17 mouse cellular contexts compared by ENCODE assay signal in the genomic region with DNA sequence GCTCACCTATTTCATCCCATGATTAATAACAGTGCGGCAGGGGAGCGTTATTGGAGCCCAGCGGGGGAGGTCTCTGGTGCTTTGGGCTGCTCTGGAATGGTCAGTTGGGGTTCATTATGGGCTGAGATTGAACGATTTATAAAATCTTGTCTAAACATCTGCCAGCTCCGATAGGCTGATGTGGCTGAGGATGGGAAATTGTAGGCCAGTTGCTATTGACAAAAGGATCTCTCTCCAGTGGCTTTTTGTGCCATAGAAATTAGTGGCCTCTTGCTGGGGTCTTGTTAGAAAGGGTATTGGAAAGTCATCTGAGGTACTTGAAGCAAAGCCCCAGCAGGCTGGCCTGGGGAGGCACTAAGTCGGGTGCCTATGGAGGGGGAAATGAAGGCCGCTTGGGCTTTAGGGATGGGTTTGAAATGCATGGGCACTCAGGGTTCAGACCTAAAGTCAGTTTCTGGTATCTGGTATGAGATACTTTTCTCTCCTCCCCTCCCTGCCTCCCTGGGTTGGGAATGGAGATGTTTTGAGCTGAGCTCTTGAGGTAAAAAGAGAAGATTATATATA. TPM values are rescaled to one million over a fixed set of nuclear protein-coding genes. Genes with fewer than 3 reads are reported as not detected.
DNase-seq lines count a peak whose midpoint lies in the region; ATAC-seq and TF ChIP-seq lines count a peak whose summit lies in the region.
"Had no signal": no experiment of that assay in that cellular context is flagged by ENCODE, and none has a peak within 500 bp of the region (broad histone marks: within the 10 kb centered on the region; RNA-seq: fewer than 3 reads in every experiment).

No protein-coding gene starts in this region.

- ATAC-seq in lung, embryonic 14.5 days (ENCODE audit: insufficient read depth): no peak
- no peak for ATAC-seq in hindbrain, embryonic 16.5 days
- ATAC-seq in neural tube, embryonic 11.5 days (ENCODE audit: insufficient read depth, low FRiP score, low TSS enrichment): no peak
- no peak for ATAC-seq in frontal cortex, adult (ENCODE audit: low TSS enrichment)

- WGBS in lung, embryonic 14.5 days: 6% methylated on average over 7 of the region's 7 CpGs
- 21% methylated on average over 7 of the region's 7 CpGs for WGBS in hindbrain, embryonic 16.5 days
- WGBS in neural tube, embryonic 11.5 days: 4% methylated on average over 7 of the region's 7 CpGs

- peaks cover 11% of the 10 kb centered on the region; the same call in 1 of the 2 replicates for H3K36me3 ChIP-seq in lung, embryonic 14.5 days (ENCODE audit: insufficient read depth)
- no peaks in the 10 kb centered on the region for H3K36me3 ChIP-seq in hindbrain, embryonic 16.5 days (ENCODE audit: control insufficient read depth, insufficient read depth, low read length)
- no peaks in the 10 kb centered on the region; the same call in 1 of the 2 replicates for H3K36me3 ChIP-seq in neural tube, embryonic 11.5 days (ENCODE audit: control insufficient read depth, insufficient read depth, low read length)
- H3K36me3 ChIP-seq: limb, embryonic 12.5 days had no signal

- no peak for TF ChIP-seq CTCF in lung, embryonic 14.5 days (IDR thresholded peaks at IDR 0.05; ENCODE audit: low read depth)

- peaks cover 92% of the 10 kb centered on the region for H3K27me3 ChIP-seq in lung, embryonic 14.5 days (ENCODE audit: insufficient read depth, low read length)
- peaks cover 23% of the 10 kb centered on the region for H3K27me3 ChIP-seq in hindbrain, embryonic 16.5 days (replicated peaks; ENCODE audit: control insufficient read depth, insufficient read depth, low read length)
- peaks cover 74% of the 10 kb centered on the region for H3K27me3 ChIP-seq in neural tube, embryonic 11.5 days (ENCODE audit: control insufficient read depth, insufficient read depth, low read length)

- peaks cover 5% of the 10 kb centered on the region; the same call in 1 of the 2 replicates for H3K4me1 ChIP-seq in lung, embryonic 14.5 days (ENCODE audit: insufficient read depth)
- peaks cover 10% of the 10 kb centered on the region for H3K4me1 ChIP-seq in hindbrain, embryonic 16.5 days (ENCODE audit: control insufficient read depth, insufficient read depth, low read depth, low read length)
- peaks cover 32% of the 10 kb centered on the region for H3K4me1 ChIP-seq in neural tube, embryonic 11.5 days (ENCODE audit: control insufficient read depth, insufficient read depth, low read length)

- H3K4me3 ChIP-seq in lung, embryonic 14.5 days (ENCODE audit: low read depth, low read length): peak overlapping the region; percentile 58; the same call in 1 of the 2 replicates
- H3K4me3 ChIP-seq in hindbrain, embryonic 16.5 days (ENCODE audit: low read length): peak overlapping the region; percentile 21
- no peak overlapping the region for H3K4me3 ChIP-seq in neural tube, embryonic 11.5 days (ENCODE audit: low read depth, low read length)
- H3K4me3 ChIP-seq: erythroblast, embryonic 14.5 days; limb, embryonic 12.5 days had no signal

- H3K4me2 ChIP-seq in lung, embryonic 14.5 days: peak overlapping the region; percentile 56
- peak overlapping the region; percentile 47 for H3K4me2 ChIP-seq in hindbrain, embryonic 16.5 days (ENCODE audit: low read length)
- peak overlapping the region; percentile 21; the same call in 1 of the 2 replicates for H3K4me2 ChIP-seq in neural tube, embryonic 11.5 days (ENCODE audit: low read depth)
- H3K4me2 ChIP-seq: limb, embryonic 12.5 days had no signal

- peak overlapping the region; percentile 25; the same call in 1 of the 2 replicates for H3K27ac ChIP-seq in lung, embryonic 14.5 days (ENCODE audit: low read depth)
- H3K27ac ChIP-seq in hindbrain, embryonic 16.5 days (ENCODE audit: low read depth, low read length): peak overlapping the region; percentile 12; the same call in 1 of the 2 replicates
- no peak overlapping the region for H3K27ac ChIP-seq in neural tube, embryonic 11.5 days (ENCODE audit: low read depth, low read length)
- H3K27ac ChIP-seq: limb, embryonic 12.5 days had no signal

- peak overlapping the region; percentile 36 for H3K9ac ChIP-seq in lung, embryonic 14.5 days
- H3K9ac ChIP-seq in hindbrain, embryonic 16.5 days (ENCODE audit: low read depth, low read length): peak overlapping the region; percentile 31
- H3K9ac ChIP-seq in neural tube, embryonic 11.5 days (ENCODE audit: low read length): no peak overlapping the region
- H3K9ac ChIP-seq: limb, embryonic 12.5 days had no signal

- no peaks in the 10 kb centered on the region for H3K9me3 ChIP-seq in lung, embryonic 14.5 days (ENCODE audit: low read depth, low read length)
- no peaks in the 10 kb centered on the region for H3K9me3 ChIP-seq in hindbrain, embryonic 16.5 days (ENCODE audit: control insufficient read depth, low read length)
- H3K9me3 ChIP-seq in neural tube, embryonic 11.5 days (ENCODE audit: control insufficient read depth, low read length): no peaks in the 10 kb centered on the region
- H3K9me3 ChIP-seq: limb, embryonic 12.5 days had no signal

- no peak for DNase-seq in lung, embryonic 14.5 days
- DNase-seq in lung, postnatal 25 days (ENCODE audit: low spot score): no peak
- DNase-seq in embryo, embryonic 9.5 days (ENCODE audit: extremely low spot score): peak; percentile 41
- peak; percentile 52 for DNase-seq in neural tube, embryonic 11.5 days (ENCODE audit: low spot score)
- DNase-seq in right cerebral cortex, postnatal 25 days: no peak
- DNase-seq: adrenal gland, postnatal 14 days; cerebellum, postnatal 25 days; heart, postnatal 14 days; kidney, adult 11 months; kidney, postnatal 36 days; layer of hippocampus, postnatal 36 days; thymus, adult 18-20 months had no signal

RNA-seq across cellular contexts. Expression of a gene that starts 6.2 kb away (rescaled TPM):
- 32.5 and 38.7 TPM in 2 replicates for polyA plus RNA-seq in lung, embryonic 14.5 days (2014; fragmentation: Nextera tagmentation; extraction: Ambion mirVana)
- polyA plus RNA-seq in hindbrain, embryonic 16.5 days (2015; fragmentation: Nextera tagmentation; extraction: Ambion mirVana): 19.3 and 22.6 TPM in 2 replicates
- 19.6 and 21.9 TPM in 2 replicates for polyA plus RNA-seq in neural tube, embryonic 11.5 days (2014; fragmentation: Nextera tagmentation; extraction: Ambion mirVana)
- polyA plus RNA-seq: erythroblast, embryonic 14.5 days; liver, embryonic 16.5 days had no signal

Comparison
In these comparisons a context has a peak if more than half of its experiments do, and no peak if none do; other contexts are left out.
1. DNase-seq: peak in embryo, embryonic 9.5 days (single experiment) and neural tube, embryonic 11.5 days (single experiment); none in lung, embryonic 14.5 days (single experiment), lung, postnatal 25 days (single experiment) and right cerebral cortex, postnatal 25 days (single experiment).
2. Peak in every context shown above with its lines, with median percentiles within 50 percentile points of each other: H3K4me2 ChIP-seq.